Mouse (Mus musculus) left cerebral cortex, postnatal 36 days (tissue): ENCODE measurements around the gene Zbtb42. TPM values are rescaled to one million over a fixed set of nuclear protein-coding genes. Genes with fewer than 3 reads are reported as not detected.

ENCODE experiments used
- DNase-seq, 2 experiments: peaks; one replicate each; pipeline ENCODE4 v3.0.0; 2021 to 2022; ENCODE audit warnings: low spot score in 2 of 2, mixed read lengths in 1 of 2
- intact Hi-C: fragments of 180-260 bp; cut with DNase I; formaldehyde crosslinking; loops from one replicate; pipeline ENCODE4 v1.15.1; 2025
- total RNA-seq, 2 experiments: library from RNA; stranded (reverse); gene quantifications; 2 replicates each; pipeline ENCODE4 v1.2.3; 2021

Gene Zbtb42
- total RNA-seq, 2 experiments from 2014 or later: 0.70 to 0.81 TPM

DNA sequence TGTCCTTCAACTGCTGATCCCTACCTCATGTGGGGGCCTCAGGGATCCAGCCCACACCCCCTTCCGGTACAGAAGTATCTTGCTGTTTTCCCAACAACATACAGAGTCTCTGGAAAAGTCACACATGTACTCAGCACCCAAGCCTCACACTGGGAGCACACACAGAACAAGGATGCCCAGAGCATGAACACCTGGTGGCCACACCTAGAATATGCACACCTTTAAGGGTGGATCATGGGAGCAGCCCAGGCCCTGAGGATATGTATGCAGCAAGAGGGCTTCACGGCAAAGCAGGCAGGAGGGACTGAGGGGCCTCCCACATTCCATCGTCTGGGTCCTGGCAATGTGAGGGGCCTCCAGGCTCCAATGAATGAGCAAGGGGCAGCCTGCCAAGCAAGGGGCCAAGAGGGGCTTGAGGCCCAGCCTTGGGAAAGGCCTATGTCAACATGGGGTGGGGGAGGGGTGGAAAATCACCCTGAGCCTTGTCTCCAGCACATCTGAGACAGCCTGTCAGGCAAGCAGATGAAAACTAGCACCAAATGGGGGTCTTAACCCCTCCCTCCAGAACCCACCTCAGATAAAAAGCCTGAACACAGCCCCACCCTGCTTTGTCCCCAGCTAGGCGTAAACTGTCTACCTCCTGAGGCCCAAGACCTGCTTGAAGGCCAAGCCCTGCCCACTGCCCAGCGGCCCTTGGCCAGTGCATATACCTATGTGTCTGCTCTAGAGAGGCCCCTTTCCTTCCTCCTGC, 17.9 kb upstream of the Zbtb42 start:
- intact Hi-C loops: no loop called here
- DNase-seq: no peak

DNA sequence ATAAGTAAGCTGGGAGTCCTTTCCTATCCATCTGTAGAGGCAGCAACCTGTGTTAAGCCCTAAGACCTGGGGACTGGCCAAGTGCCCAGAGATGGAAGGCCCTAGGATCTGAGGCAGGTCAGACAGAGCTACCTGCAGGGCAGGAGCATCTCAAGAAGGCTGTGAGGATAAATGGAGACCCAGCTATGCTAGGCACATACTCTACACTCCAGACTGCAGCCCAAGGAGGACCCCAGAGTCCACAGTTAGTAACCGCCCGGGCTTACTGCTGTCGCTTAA, 17.4 kb upstream of the Zbtb42 start:
- DNase-seq: no peak
- intact Hi-C loops: no loop called here

DNA sequence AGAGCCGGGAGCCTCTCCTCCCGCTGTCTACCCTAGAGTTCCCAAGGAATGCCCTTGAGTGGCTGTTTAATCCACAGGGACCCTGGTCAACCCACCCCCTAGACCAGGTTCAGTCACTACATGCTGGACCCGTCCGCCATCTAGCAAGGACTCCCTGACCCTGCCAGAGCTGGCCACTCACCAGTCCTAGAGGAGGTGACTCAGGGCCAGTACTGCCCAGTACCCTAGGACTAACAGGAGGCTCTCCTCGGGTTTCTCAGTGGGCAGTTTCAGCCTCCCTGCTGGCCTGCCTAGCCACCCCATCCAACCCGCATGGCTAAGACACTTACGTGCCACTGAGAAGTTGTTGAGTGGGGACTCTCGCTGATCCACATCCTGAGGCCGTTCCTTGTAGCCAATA, 16.8 kb upstream of the Zbtb42 start:
- intact Hi-C loops: no loop called here
- DNase-seq: no peak

DNA sequence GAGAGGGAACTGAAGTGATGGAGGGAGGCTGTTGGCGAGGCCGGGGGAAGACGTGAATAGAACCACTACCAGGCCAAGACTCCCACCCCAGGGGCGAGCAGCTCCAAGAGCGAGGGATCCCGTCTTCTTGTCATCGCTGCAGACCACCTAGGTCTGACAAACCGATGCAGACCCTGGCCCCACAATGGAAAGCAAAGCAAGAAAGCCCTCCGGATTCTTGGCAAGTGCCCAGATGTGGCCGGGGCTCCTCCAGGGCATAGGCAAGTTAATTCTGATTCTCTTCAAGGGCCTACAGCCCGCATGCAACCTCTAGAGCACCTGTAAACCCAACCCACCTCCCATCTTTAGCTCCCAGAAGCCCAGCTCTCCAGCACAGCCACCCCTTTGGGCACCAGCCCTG, 15.3 kb upstream of the Zbtb42 start:
- no peak for DNase-seq
- intact Hi-C loops: no loop called here

DNA sequence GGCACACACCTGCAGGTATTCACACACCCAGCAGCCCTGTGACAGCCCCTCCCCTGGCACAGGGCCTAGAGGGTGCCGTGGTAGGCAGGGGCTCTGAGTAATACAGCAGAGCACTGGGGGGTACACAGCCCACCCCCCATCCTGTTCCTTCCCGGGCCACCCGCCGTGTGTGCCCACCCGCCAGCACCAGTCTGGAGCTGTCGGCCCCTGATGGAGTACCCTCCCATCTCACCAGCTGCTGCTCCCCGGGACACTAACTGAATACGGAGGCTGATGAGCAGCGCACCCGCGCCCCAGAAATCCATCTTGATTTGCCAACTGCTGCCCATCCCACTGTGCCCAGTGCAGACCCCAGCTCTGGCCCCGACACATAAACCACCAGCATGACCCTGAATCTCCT, 14.9 kb upstream of the Zbtb42 start:
- intact Hi-C loops: no loop called here
- no peak for DNase-seq

DNA sequence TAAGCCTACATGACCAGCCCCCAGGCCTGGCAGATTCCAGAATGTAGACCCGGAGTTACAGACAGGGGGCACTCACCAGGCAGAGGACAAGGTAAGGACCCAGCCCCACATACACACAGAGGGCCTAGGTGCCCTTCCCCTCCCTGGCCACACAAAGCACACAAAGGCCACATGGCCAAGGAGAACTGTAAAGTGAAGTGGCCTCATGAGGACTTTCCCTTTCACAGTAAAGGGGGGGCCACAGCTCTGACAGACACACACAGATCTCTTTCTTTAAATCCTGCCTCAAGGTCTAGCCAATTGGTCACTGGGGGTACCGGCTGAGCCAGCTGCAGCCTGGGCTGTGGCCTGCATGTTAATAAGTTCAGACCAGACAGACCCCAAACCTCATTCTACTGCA, 14.5 kb upstream of the Zbtb42 start:
- intact Hi-C loops: no loop called here
- DNase-seq: no peak

DNA sequence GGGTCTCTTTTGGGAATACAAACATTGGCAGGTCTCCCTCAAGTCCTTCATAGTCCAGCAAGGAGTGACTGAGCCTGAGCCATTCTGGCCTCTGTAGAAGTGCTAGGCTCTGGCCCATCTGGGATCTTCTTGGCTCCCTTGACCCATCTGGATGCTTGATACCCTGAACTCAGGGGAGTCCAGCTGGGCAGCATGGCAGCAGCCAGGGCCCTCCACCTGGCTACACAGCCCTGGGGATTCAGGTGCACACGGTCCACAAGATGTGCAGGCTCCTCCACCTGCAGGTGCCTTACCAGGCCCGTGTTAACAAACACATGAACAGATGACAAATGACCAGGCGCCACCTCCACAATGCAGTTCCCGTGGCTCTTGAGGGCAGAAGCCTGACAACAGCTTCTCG, 14.0 kb upstream of the Zbtb42 start:
- DNase-seq: no peak
- intact Hi-C loops: no loop called here

DNA sequence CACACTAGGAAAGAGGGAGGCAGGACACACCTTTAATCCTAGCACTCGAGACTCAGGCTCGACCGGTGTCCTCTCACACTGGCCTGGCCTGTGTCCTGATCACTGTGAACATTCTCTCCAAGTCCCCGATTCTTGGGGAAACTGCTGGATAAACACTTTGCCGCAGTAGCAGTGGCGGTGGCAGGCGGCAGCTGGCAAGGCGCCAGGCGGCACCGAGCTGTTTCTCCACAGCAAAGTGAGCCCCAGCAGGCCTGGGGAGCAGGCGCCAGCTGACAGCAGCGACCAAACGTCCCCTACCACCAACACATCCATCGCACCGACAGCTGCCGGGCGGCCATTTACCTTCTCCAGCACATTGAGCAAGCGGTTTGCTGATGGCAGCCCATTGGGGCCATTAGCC, 13.2 kb upstream of the Zbtb42 start:
- peak; percentile 73 to 78 for DNase-seq
- intact Hi-C loops: no loop called here

DNA sequence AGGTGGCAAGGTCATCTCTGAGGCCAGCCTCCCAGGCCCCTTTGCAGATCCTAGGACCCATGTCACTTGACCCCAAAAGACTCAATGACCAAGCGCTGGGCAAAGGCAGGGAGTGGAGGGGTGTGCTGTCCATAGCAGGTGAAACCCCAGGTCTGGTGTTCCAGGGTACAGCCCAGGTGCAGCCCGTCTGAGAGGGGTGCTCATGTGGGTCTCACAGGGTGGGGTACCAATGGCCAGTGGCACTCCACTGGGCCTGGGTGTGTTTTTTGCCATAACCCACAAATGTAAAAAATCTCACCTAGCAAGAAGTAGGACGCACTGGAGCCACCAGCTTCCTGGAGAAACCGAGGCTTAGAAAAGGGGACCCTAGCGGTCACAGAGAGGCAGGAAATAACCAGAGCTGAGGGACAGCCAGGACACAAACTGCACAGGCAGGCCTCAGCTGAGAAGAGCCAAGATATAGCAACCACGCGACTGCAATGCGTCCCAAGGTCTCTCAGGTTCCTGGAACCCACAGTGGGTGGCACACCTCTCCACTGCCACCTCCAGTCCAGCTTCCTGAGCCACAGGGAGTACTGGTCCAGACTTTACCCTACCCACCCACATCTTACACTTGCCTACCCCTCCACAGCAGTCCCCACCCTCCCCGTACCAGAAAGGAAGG, 12.6 kb upstream of the Zbtb42 start:
- no peak for DNase-seq
- intact Hi-C loops: no loop called here

DNA sequence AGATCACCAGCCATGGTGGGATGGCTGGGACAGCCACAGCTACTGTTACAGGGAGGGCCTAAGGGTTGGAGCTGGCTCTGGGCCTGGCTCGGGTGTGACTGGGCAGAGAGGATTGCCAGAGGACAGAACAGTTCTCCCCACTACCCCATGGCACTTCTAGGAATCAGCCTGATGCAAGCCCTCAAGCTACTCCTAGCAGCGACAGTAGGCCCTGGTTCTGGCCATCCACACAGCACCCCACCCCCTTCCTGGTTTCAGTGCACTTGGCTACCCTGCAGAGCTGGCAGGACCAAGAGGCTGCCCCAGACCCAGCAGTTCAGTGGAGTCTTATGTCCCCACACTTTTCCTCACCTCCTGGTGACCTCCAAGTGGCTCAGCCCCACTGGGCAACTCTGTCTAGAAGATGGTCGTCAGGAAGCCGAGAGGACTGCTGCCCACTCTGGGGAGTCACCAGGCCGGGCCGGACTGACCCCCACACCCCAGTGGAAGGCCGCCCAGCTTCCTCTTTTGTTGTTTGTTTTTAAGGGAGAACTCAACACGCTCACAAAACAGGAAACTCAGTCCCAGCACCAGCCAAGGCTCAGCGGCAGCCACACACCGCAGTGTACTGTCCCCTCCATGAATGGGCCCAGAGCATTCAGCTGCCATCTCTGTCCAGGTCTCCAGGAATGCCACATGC, 10.9 kb upstream of the Zbtb42 start:
- intact Hi-C loops: no loop called here
- DNase-seq: no peak

DNA sequence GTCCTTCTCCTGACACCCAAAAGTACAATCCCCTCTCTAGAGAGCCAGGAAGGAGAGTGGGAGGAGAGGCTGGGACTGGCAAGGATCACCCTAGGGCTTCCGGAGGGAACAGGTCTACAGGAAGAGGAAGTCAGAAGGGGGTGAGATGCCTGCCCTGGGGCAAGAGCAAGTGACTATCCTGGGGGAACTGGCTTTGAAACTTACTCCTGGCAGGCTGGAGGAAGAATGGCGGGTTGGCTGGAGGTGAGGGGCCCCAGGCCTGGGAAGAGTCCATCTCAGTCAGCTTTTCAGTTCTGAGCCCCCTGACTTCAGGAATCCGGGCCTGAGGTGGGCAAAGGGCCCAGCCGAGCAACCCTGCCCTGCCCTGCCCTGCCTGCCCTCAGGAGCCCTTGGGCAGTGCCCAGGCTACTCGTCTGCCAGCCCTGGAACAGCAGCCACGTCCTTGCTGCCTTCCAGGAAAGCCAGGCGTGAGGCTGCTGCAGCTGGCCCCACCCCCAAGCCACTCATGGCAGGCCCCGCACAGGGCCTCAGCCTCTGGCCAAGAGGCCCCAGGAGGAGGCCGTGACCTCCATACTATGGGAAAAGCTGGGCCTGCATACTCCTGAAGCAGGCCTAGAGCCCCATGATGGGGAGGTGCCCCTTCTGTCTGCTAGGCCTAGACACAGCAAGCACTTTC, 7.8 kb upstream of the Zbtb42 start:
- intact Hi-C loops: no loop called here
- DNase-seq: no peak

GRCm38 (mm10) chr12:112671891-112672290, 6.7 kb upstream of the Zbtb42 start:
- intact Hi-C loops: no loop called here
- DNase-seq: no peak

DNA sequence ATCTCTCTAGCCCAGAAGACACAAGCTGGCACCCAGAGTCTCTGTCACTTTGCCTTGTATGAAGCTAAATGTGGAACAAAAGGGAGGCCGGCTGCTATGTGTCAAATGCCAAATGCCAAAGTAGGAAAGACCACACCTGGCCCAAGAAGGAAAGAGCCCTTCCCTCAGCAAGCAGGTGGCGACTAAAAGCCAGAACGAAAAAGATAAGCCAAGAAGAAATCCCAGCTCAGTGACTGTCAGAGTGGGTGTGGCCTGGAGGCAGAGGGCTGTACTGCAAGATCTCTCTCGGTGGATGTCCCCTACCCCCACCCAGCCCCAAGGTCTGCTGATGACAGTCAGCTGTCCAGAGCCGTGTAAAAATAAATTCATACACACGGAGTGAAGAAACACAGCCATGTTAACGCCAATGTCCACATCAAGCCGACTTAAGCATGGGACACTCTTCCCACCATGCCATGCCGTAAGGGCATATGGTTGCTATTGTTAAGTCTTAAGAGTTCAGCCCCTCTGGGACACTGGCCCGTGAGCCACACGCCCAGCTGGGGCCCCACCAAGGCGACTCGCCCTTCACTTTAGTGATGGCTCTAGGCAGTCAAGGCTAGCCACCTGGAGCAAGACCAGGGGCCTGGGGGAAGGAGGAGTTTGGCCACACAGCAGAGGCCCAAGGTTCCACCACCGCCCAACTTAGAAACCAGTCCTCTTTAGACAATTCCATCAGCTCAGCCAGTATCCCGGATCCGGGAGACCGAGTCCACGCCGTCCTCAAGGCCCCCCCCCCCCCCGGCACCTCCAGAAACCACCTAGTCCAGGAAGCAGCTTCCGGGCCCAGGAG, 5.7 kb upstream of the Zbtb42 start:
- intact Hi-C loops: no loop called here
- no peak for DNase-seq

- DNase-seq: peak; percentile 51 to 66
- intact Hi-C loops: no loop called here
Observed at GRCm38 (mm10) chr12:112673576-112674091, 5.0 kb upstream of the Zbtb42 start.

- DNase-seq: peak; percentile 56 to 58
- intact Hi-C loops: loop anchor here (1.0 kb wide), 1 partner anchor 21 kb away; no protein-coding TSS in a partner anchor
Observed at GRCm38 (mm10) chr12:112674132-112675011, 4.3 kb upstream of the Zbtb42 start, which contains the start of gene Akt1. Gene Akt1, minus strand, starts transcription at chr12:112674884.

GRCm38 (mm10) chr12:112675245-112676035, 3.2 kb upstream of the Zbtb42 start:
- DNase-seq: peak; percentile 65 to 71
- intact Hi-C loops: loop anchor here (1.0 kb wide), 1 partner anchor 22 kb away; no protein-coding TSS in a partner anchor

GRCm38 (mm10) chr12:112677076-112677475, 1.6 kb upstream of the Zbtb42 start:
- DNase-seq: no peak
- intact Hi-C loops: no loop called here
